Mouse (Mus musculus): ENCODE results near the gene Cldn10. TPM values are rescaled to one million over a fixed set of nuclear protein-coding genes. Genes with fewer than 3 reads are reported as not detected.
A peak's percentile ranks its signal among the peaks of the same experiment; 100 is the strongest.

The Cldn10 gene
- total and polyA plus RNA-seq, 2 experiments: 0.09 TPM; not detected in 1

DNA sequence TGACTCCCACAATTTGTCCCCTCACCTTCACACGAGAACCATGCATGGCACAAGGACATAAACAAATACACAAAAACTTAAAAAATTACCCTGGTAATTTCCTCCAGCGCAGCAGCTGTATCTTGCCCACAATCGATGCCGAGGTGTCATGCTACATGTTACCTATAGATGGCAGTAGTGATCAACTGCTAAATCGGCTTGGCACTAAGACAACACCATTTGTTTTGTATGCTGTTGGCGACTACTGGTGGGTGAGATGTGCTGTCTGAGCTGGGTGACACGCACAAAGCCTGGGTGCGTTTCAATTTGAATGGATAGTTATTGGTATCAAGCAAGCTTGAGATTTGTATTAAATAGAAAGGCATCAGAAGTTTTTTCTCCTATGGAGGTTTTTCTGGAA is 32.4 kb downstream of the Cldn10 start:
- Histone ChIP-seq H3K36me3 (ENCODE audit: control insufficient read depth, insufficient read depth, low read length) (no peaks in the 10 kb centered on the region), H3K27me3 (ENCODE audit: control insufficient read depth, insufficient read depth, low read length) (no peaks in the 10 kb centered on the region), H3K4me1 (ENCODE audit: control insufficient read depth, insufficient read depth, low read length) (no peaks in the 10 kb centered on the region), H3K27ac (replicated peaks; ENCODE audit: insufficient read depth, low read depth, low read length) (no peak overlapping the region), H3K4me3 (ENCODE audit: insufficient read depth, low read depth, low read length) (no peak overlapping the region), H3K79me2 (ENCODE audit: control insufficient read depth, insufficient read depth, low read length) (no peaks in the 10 kb centered on the region), H3K9ac (ENCODE audit: low read depth, low read length) (no peak overlapping the region)
- peak; percentile 80 for TF ChIP-seq CTCF (IDR thresholded peaks at IDR 0.05; ENCODE audit: low read depth, low read length)
- no peak for TF ChIP-seq POLR2A (IDR thresholded peaks at IDR 0.05; ENCODE audit: extremely low read depth, insufficient read depth, low read length)
- WGBS: 3% methylated on average over 8 of the region's 8 CpGs
- peak; percentile 63 for DNase-seq (ENCODE audit: extremely low read depth, low read depth, low spot score)

- Histone ChIP-seq H3K9ac (ENCODE audit: low read depth, low read length) (no peak overlapping the region), H3K4me3 (ENCODE audit: insufficient read depth, low read depth, low read length) (no peak overlapping the region), H3K27me3 (ENCODE audit: control insufficient read depth, insufficient read depth, low read length) (no peaks in the 10 kb centered on the region), H3K27ac (replicated peaks; ENCODE audit: insufficient read depth, low read depth, low read length) (no peak overlapping the region), H3K4me1 (ENCODE audit: control insufficient read depth, insufficient read depth, low read length) (no peaks in the 10 kb centered on the region), H3K36me3 (ENCODE audit: control insufficient read depth, insufficient read depth, low read length) (no peaks in the 10 kb centered on the region), H3K79me2 (ENCODE audit: control insufficient read depth, insufficient read depth, low read length) (no peaks in the 10 kb centered on the region)
- DNase-seq (ENCODE audit: extremely low read depth, low read depth, low spot score): no peak
- TF ChIP-seq POLR2A (IDR thresholded peaks at IDR 0.05; ENCODE audit: extremely low read depth, insufficient read depth, low read length): no peak
- TF ChIP-seq CTCF (IDR thresholded peaks at IDR 0.05; ENCODE audit: low read depth, low read length): no peak
- 96% methylated on average over 4 of the region's 4 CpGs for whole genome bisulfite sequencing
Observed at GRCm38 (mm10) chr14:118822816-118823215, 35.1 kb downstream of the Cldn10 start.

DNA sequence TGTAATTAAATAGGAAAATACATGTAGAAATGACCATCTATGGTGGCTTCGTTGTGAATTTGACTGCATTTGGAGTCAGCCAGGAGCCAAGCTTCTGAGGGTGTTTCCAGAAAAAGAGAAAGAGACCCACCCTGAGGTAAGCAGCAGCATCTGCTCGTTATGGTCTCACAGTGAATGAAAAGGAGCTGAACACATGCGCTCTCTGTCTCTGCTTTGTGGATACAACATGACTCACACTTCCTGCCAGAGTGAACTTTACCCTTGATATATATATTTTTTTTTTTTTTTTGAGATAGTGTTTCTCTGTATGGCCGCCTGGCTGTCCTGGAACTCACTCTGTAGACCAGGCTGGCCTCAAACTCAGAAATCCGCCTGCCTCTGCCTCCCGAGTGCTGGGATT is 35.6 kb downstream of the Cldn10 start:
- Histone ChIP-seq H3K27ac (replicated peaks; ENCODE audit: insufficient read depth, low read depth, low read length) (no peak overlapping the region), H3K79me2 (ENCODE audit: control insufficient read depth, insufficient read depth, low read length) (no peaks in the 10 kb centered on the region), H3K9ac (ENCODE audit: low read depth, low read length) (no peak overlapping the region), H3K4me3 (ENCODE audit: insufficient read depth, low read depth, low read length) (no peak overlapping the region), H3K27me3 (ENCODE audit: control insufficient read depth, insufficient read depth, low read length) (no peaks in the 10 kb centered on the region), H3K4me1 (ENCODE audit: control insufficient read depth, insufficient read depth, low read length) (no peaks in the 10 kb centered on the region), H3K36me3 (ENCODE audit: control insufficient read depth, insufficient read depth, low read length) (no peaks in the 10 kb centered on the region)
- WGBS: 76% methylated on average over 6 of the region's 6 CpGs
- TF ChIP-seq POLR2A (IDR thresholded peaks at IDR 0.05; ENCODE audit: extremely low read depth, insufficient read depth, low read length) (no peak), CTCF (IDR thresholded peaks at IDR 0.05; ENCODE audit: low read depth, low read length) (no peak)
- DNase-seq (ENCODE audit: extremely low read depth, low read depth, low spot score): no peak

- Histone ChIP-seq H3K36me3 (ENCODE audit: control insufficient read depth, insufficient read depth, low read length) (no peaks in the 10 kb centered on the region), H3K79me2 (ENCODE audit: control insufficient read depth, insufficient read depth, low read length) (no peaks in the 10 kb centered on the region), H3K9ac (ENCODE audit: low read depth, low read length) (no peak overlapping the region), H3K4me3 (ENCODE audit: insufficient read depth, low read depth, low read length) (no peak overlapping the region), H3K4me1 (ENCODE audit: control insufficient read depth, insufficient read depth, low read length) (no peaks in the 10 kb centered on the region), H3K27me3 (ENCODE audit: control insufficient read depth, insufficient read depth, low read length) (no peaks in the 10 kb centered on the region), H3K27ac (replicated peaks; ENCODE audit: insufficient read depth, low read depth, low read length) (no peak overlapping the region)
- TF ChIP-seq CTCF (IDR thresholded peaks at IDR 0.05; ENCODE audit: low read depth, low read length): no peak
- TF ChIP-seq POLR2A (IDR thresholded peaks at IDR 0.05; ENCODE audit: extremely low read depth, insufficient read depth, low read length): no peak
- 80% methylated on average over 8 of the region's 8 CpGs for WGBS
- no peak for DNase-seq (ENCODE audit: extremely low read depth, low read depth, low spot score)
Observed at GRCm38 (mm10) chr14:118826346-118826745, 38.6 kb downstream of the Cldn10 start.

GRCm38 (mm10) chr14:118827283-118827904 is 39.7 kb downstream of the Cldn10 start:
- no peak overlapping the region for H3K27ac ChIP-seq (replicated peaks; ENCODE audit: insufficient read depth, low read depth, low read length)
- TF ChIP-seq CTCF (IDR thresholded peaks at IDR 0.05; ENCODE audit: low read depth, low read length) (no peak), POLR2A (IDR thresholded peaks at IDR 0.05; ENCODE audit: extremely low read depth, insufficient read depth, low read length) (no peak)
- H3K36me3 ChIP-seq (ENCODE audit: control insufficient read depth, insufficient read depth, low read length): no peaks in the 10 kb centered on the region
- WGBS: 70% methylated on average over 7 of the region's 7 CpGs
- 0 out of 2 replicates have a peak, but pooled peaks cover 2% of the 10 kb centered on the region for H3K27me3 ChIP-seq (ENCODE audit: control insufficient read depth, insufficient read depth, low read length)
- no peak for DNase-seq (ENCODE audit: extremely low read depth, low read depth, low spot score)
- H3K4me3 ChIP-seq (ENCODE audit: insufficient read depth, low read depth, low read length): no peak overlapping the region
- H3K9ac ChIP-seq (ENCODE audit: low read depth, low read length): no peak overlapping the region
- no peaks in the 10 kb centered on the region for H3K79me2 ChIP-seq (ENCODE audit: control insufficient read depth, insufficient read depth, low read length)
- H3K4me1 ChIP-seq (ENCODE audit: control insufficient read depth, insufficient read depth, low read length): no peaks in the 10 kb centered on the region

DNA sequence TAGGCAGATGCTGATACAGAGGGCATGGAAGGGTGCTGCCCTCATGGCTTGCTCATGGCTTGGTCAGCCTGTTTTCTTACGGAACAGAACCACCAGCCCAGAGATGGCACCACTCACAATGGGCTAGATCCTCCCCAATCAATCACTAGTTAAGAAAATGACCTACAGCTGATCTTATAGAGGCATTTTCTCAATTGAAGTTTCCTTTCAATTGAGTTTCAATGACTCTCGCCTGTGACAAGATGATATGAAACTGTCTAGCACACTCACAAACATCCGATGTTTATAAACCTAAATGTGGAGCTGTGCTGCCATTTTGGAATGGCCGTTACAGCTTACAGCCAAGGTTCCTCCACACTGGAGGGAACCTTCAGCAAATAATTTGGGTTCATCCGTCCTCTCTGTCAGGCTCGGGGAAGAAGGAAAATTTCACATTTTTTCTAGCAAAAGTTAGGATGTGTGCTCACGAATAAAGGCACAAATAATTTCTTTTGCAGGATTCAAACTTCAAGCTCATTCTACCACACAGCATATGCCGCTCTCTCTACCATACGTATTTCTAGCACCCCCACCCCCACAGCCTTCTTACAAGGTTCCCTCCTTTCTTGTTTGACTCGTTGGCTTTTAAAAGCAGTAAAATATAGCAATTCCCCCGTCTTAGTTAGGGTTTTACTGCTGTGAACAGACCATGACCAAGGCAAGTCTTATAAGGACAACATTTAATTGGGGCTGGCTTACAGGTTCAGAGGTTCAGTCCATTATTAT is 41.8 kb downstream of the Cldn10 start:
- TF ChIP-seq CTCF (IDR thresholded peaks at IDR 0.05; ENCODE audit: low read depth, low read length) (no peak), POLR2A (IDR thresholded peaks at IDR 0.05; ENCODE audit: extremely low read depth, insufficient read depth, low read length) (no peak)
- no peaks in the 10 kb centered on the region for H3K79me2 ChIP-seq (ENCODE audit: control insufficient read depth, insufficient read depth, low read length)
- no peaks in the 10 kb centered on the region for H3K36me3 ChIP-seq (ENCODE audit: control insufficient read depth, insufficient read depth, low read length)
- no peak overlapping the region for H3K4me3 ChIP-seq (ENCODE audit: insufficient read depth, low read depth, low read length)
- no peaks in the 10 kb centered on the region for H3K4me1 ChIP-seq (ENCODE audit: control insufficient read depth, insufficient read depth, low read length)
- H3K27ac ChIP-seq (replicated peaks; ENCODE audit: insufficient read depth, low read depth, low read length): no peak overlapping the region
- no peak overlapping the region for H3K9ac ChIP-seq (ENCODE audit: low read depth, low read length)
- 92% methylated on average over 11 of the region's 11 CpGs for WGBS
- 0 out of 2 replicates have a peak, but pooled peaks cover 2% of the 10 kb centered on the region for H3K27me3 ChIP-seq (ENCODE audit: control insufficient read depth, insufficient read depth, low read length)
- DNase-seq (ENCODE audit: extremely low read depth, low read depth, low spot score): no peak

Data from liver, adult 2 months (tissue).